Mouse (Mus musculus): ENCODE data around the gene Trim45. TPM values are rescaled to one million over a fixed set of nuclear protein-coding genes. Genes with fewer than 3 reads are reported as not detected.
A peak's percentile ranks its signal among the peaks of the same experiment; 100 is the strongest.

The Trim45 gene
- polyA plus RNA-seq, 1 experiment: 4.6 TPM

- no peaks in the 10 kb centered on the region for H3K36me3 ChIP-seq (ENCODE audit: control insufficient read depth, insufficient read depth)
- no peak overlapping the region for H3K4me2 ChIP-seq (ENCODE audit: low read depth)
- no peaks in the 10 kb centered on the region for H3K27me3 ChIP-seq (ENCODE audit: control insufficient read depth, insufficient read depth, insufficient read length)
- no peak overlapping the region for H3ac ChIP-seq (ENCODE audit: control insufficient read depth, insufficient read length)
- H3K79me2 ChIP-seq (ENCODE audit: control insufficient read depth, insufficient read depth): no peaks in the 10 kb centered on the region
- no peak overlapping the region for H3K4me3 ChIP-seq
- no peak for TF ChIP-seq REST (IDR thresholded peaks at IDR 0.05; ENCODE audit: insufficient read depth, insufficient read length)
- TF ChIP-seq E2F4 (IDR thresholded peaks at IDR 0.05; ENCODE audit: insufficient read depth): no peak
- no peak for TF ChIP-seq SRF (IDR thresholded peaks at IDR 0.05; ENCODE audit: control insufficient read depth, insufficient read length, low read depth)
- TF ChIP-seq TCF3 (IDR thresholded peaks at IDR 0.05; ENCODE audit: insufficient read length, low read depth): no peak
- TF ChIP-seq MYOD1 (IDR thresholded peaks at IDR 0.05; ENCODE audit: control insufficient read depth in 1 of 3, insufficient read length in 2 of 3, low read depth in 2 of 3): no peak
- no peak for TF ChIP-seq CEBPB (IDR thresholded peaks at IDR 0.05; ENCODE audit: insufficient read depth, poor library complexity, severe bottlenecking)
- TF ChIP-seq POLR2A (IDR thresholded peaks at IDR 0.05; ENCODE audit: insufficient read length, low read depth): no peak
- TF ChIP-seq TCF12 (IDR thresholded peaks at IDR 0.05; ENCODE audit: insufficient read depth, poor library complexity, severe bottlenecking): no peak
- TF ChIP-seq USF1 (IDR thresholded peaks at IDR 0.05; ENCODE audit: low read depth): no peak
- TF ChIP-seq MAX (IDR thresholded peaks at IDR 0.05; ENCODE audit: low read depth): no peak
- TF ChIP-seq MYOG (IDR thresholded peaks at IDR 0.05; ENCODE audit: control insufficient read depth in 1 of 3, insufficient read depth in 1 of 3, insufficient read length in 2 of 3, low read depth in 2 of 3): no peak
- TF ChIP-seq POLR2AphosphoS2 (IDR thresholded peaks at IDR 0.05; ENCODE audit: insufficient read length, low read depth): no peak
Observed at GRCm38 (mm10) chr3:100906128-100906527, 15.9 kb upstream of the Trim45 start.

- H3K27me3 ChIP-seq (ENCODE audit: control insufficient read depth, insufficient read depth, insufficient read length): no peaks in the 10 kb centered on the region
- no peak overlapping the region for H3K4me3 ChIP-seq
- H3K36me3 ChIP-seq (ENCODE audit: control insufficient read depth, insufficient read depth): no peaks in the 10 kb centered on the region
- no peak for TF ChIP-seq MYOD1 (IDR thresholded peaks at IDR 0.05; ENCODE audit: control insufficient read depth in 1 of 3, insufficient read length in 2 of 3, low read depth in 2 of 3)
- no peak for TF ChIP-seq USF1 (IDR thresholded peaks at IDR 0.05; ENCODE audit: low read depth)
- TF ChIP-seq REST (IDR thresholded peaks at IDR 0.05; ENCODE audit: insufficient read depth, insufficient read length): no peak
- TF ChIP-seq POLR2A (IDR thresholded peaks at IDR 0.05; ENCODE audit: insufficient read length, low read depth): no peak
- TF ChIP-seq CEBPB (IDR thresholded peaks at IDR 0.05; ENCODE audit: insufficient read depth, poor library complexity, severe bottlenecking): no peak
- no peak for TF ChIP-seq POLR2AphosphoS2 (IDR thresholded peaks at IDR 0.05; ENCODE audit: insufficient read length, low read depth)
- TF ChIP-seq MYOG (IDR thresholded peaks at IDR 0.05; ENCODE audit: control insufficient read depth in 1 of 3, insufficient read depth in 1 of 3, insufficient read length in 2 of 3, low read depth in 2 of 3): no peak
- no peak for TF ChIP-seq TCF3 (IDR thresholded peaks at IDR 0.05; ENCODE audit: insufficient read length, low read depth)
- TF ChIP-seq MAX (IDR thresholded peaks at IDR 0.05; ENCODE audit: low read depth): no peak
- TF ChIP-seq E2F4 (IDR thresholded peaks at IDR 0.05; ENCODE audit: insufficient read depth): no peak
- no peak for TF ChIP-seq TCF12 (IDR thresholded peaks at IDR 0.05; ENCODE audit: insufficient read depth, poor library complexity, severe bottlenecking)
- TF ChIP-seq SRF (IDR thresholded peaks at IDR 0.05; ENCODE audit: control insufficient read depth, insufficient read length, low read depth): no peak
- no peaks in the 10 kb centered on the region for H3K79me2 ChIP-seq (ENCODE audit: control insufficient read depth, insufficient read depth)
- H3K4me2 ChIP-seq (ENCODE audit: low read depth): no peak overlapping the region
- H3ac ChIP-seq (ENCODE audit: control insufficient read depth, insufficient read length): no peak overlapping the region
Observed at GRCm38 (mm10) chr3:100906916-100907315, 15.1 kb upstream of the Trim45 start.

- Histone ChIP-seq H3K79me2 (ENCODE audit: control insufficient read depth, insufficient read depth) (no peaks in the 10 kb centered on the region), H3K27me3 (ENCODE audit: control insufficient read depth, insufficient read depth, insufficient read length) (no peaks in the 10 kb centered on the region), H3K4me2 (ENCODE audit: low read depth) (peak overlapping the region; percentile 1), H3K36me3 (ENCODE audit: control insufficient read depth, insufficient read depth) (no peaks in the 10 kb centered on the region), H3ac (ENCODE audit: control insufficient read depth, insufficient read length) (no peak overlapping the region), H3K4me3 (no peak overlapping the region)
- TF ChIP-seq MAX (IDR thresholded peaks at IDR 0.05; ENCODE audit: low read depth) (no peak), REST (IDR thresholded peaks at IDR 0.05; ENCODE audit: insufficient read depth, insufficient read length) (no peak), POLR2A (IDR thresholded peaks at IDR 0.05; ENCODE audit: insufficient read length, low read depth) (no peak), TCF12 (IDR thresholded peaks at IDR 0.05; ENCODE audit: insufficient read depth, poor library complexity, severe bottlenecking) (no peak), MYOD1 (IDR thresholded peaks at IDR 0.05; ENCODE audit: control insufficient read depth in 1 of 3, insufficient read length in 2 of 3, low read depth in 2 of 3) (no peak), MYOG (IDR thresholded peaks at IDR 0.05; ENCODE audit: control insufficient read depth in 1 of 3, insufficient read depth in 1 of 3, insufficient read length in 2 of 3, low read depth in 2 of 3) (no peak), SRF (IDR thresholded peaks at IDR 0.05; ENCODE audit: control insufficient read depth, insufficient read length, low read depth) (no peak), E2F4 (IDR thresholded peaks at IDR 0.05; ENCODE audit: insufficient read depth) (no peak), USF1 (IDR thresholded peaks at IDR 0.05; ENCODE audit: low read depth) (no peak), TCF3 (IDR thresholded peaks at IDR 0.05; ENCODE audit: insufficient read length, low read depth) (no peak), CEBPB (IDR thresholded peaks at IDR 0.05; ENCODE audit: insufficient read depth, poor library complexity, severe bottlenecking) (no peak), POLR2AphosphoS2 (IDR thresholded peaks at IDR 0.05; ENCODE audit: insufficient read length, low read depth) (no peak)
Observed at GRCm38 (mm10) chr3:100908594-100908993, 13.4 kb upstream of the Trim45 start.

- TF ChIP-seq MAX (IDR thresholded peaks at IDR 0.05; ENCODE audit: low read depth) (no peak), MYOD1 (IDR thresholded peaks at IDR 0.05; ENCODE audit: control insufficient read depth in 1 of 3, insufficient read length in 2 of 3, low read depth in 2 of 3) (no peak), REST (IDR thresholded peaks at IDR 0.05; ENCODE audit: insufficient read depth, insufficient read length) (no peak), TCF3 (IDR thresholded peaks at IDR 0.05; ENCODE audit: insufficient read length, low read depth) (no peak), CEBPB (IDR thresholded peaks at IDR 0.05; ENCODE audit: insufficient read depth, poor library complexity, severe bottlenecking) (no peak), POLR2A (IDR thresholded peaks at IDR 0.05; ENCODE audit: insufficient read length, low read depth) (no peak), USF1 (IDR thresholded peaks at IDR 0.05; ENCODE audit: low read depth) (no peak), TCF12 (IDR thresholded peaks at IDR 0.05; ENCODE audit: insufficient read depth, poor library complexity, severe bottlenecking) (no peak), POLR2AphosphoS2 (IDR thresholded peaks at IDR 0.05; ENCODE audit: insufficient read length, low read depth) (no peak), E2F4 (IDR thresholded peaks at IDR 0.05; ENCODE audit: insufficient read depth) (no peak), MYOG (IDR thresholded peaks at IDR 0.05; ENCODE audit: control insufficient read depth in 1 of 3, insufficient read depth in 1 of 3, insufficient read length in 2 of 3, low read depth in 2 of 3) (no peak), SRF (IDR thresholded peaks at IDR 0.05; ENCODE audit: control insufficient read depth, insufficient read length, low read depth) (no peak)
- H3K27me3 ChIP-seq (ENCODE audit: control insufficient read depth, insufficient read depth, insufficient read length): no peaks in the 10 kb centered on the region
- no peaks in the 10 kb centered on the region for H3K79me2 ChIP-seq (ENCODE audit: control insufficient read depth, insufficient read depth)
- no peak overlapping the region for H3ac ChIP-seq (ENCODE audit: control insufficient read depth, insufficient read length)
- no peak overlapping the region for H3K4me3 ChIP-seq
- H3K36me3 ChIP-seq (ENCODE audit: control insufficient read depth, insufficient read depth): no peaks in the 10 kb centered on the region
- no peak overlapping the region for H3K4me2 ChIP-seq (ENCODE audit: low read depth)
Observed at GRCm38 (mm10) chr3:100910621-100911020, 11.4 kb upstream of the Trim45 start.
